Mouse (Mus musculus): Measurements from ENCODE around the gene Gfral.

Gfral gene

DNA sequence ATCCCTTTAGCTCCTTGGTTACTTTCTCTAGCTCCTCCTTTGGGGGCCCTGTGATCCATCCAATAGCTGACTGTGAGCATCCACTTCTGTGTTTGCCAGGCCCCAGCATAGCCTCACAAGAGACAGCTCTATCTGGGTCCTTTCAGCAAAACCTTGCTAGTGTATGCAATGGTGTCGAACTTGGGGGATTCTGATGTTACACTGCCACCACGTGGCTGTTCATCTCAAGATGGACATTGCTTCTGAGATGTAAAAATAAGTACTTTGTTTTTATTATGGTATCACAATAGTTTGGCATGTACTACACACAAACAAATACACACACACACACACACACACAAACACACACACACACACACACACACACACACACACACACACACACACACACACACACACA, 90.6 kb downstream of the Gfral start:
- WGBS, result 2% methylated on average over 2 of the region's 2 CpGs
